Mouse (Mus musculus): ENCODE measurements at regions not wholly inside any gene's neighbourhood (a gene's known extent, or its start where the extent isn't known, plus 50 kb on each side); places are given as distances from the start of the nearest gene placed in this dataset.

DNA sequence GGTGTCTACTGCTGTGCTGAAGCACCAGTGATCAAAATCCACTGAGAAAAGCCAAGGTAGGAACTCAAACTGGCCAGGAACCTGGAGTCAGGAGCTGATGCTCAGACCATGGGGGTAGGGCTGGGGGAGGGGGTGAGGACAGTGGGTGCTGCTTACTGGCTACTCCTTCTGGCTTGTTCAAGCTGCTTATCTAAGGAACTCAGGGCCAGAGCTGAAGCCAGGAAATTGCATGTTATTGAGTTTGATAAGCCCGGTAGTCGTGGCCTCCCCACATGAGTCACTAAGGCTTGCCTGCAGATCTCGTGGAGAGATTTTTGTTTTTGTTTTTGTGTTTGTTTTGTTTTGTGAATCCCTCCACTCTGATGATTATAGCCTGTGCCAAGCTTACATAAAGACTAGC, 65.9 kb downstream of the Tmem215 start:
- H3K4me2 ChIP-seq (replicated peaks): no peak overlapping the region
- no peak overlapping the region for H3K27ac ChIP-seq (replicated peaks)
- no peaks in the 10 kb centered on the region for H3K9me3 ChIP-seq (replicated peaks)
- no peak overlapping the region for H3K9ac ChIP-seq
- ATAC-seq (ENCODE audit: insufficient number of reproducible peaks, low FRiP score, low TSS enrichment, low read depth): no peak
- WGBS: 66% methylated on average over 3 of the region's 3 CpGs
- H3K36me3 ChIP-seq: no peaks in the 10 kb centered on the region
- no peak overlapping the region for H3K4me3 ChIP-seq (replicated peaks)
- no peaks in the 10 kb centered on the region for H3K27me3 ChIP-seq
- no peaks in the 10 kb centered on the region for H3K4me1 ChIP-seq

DNA sequence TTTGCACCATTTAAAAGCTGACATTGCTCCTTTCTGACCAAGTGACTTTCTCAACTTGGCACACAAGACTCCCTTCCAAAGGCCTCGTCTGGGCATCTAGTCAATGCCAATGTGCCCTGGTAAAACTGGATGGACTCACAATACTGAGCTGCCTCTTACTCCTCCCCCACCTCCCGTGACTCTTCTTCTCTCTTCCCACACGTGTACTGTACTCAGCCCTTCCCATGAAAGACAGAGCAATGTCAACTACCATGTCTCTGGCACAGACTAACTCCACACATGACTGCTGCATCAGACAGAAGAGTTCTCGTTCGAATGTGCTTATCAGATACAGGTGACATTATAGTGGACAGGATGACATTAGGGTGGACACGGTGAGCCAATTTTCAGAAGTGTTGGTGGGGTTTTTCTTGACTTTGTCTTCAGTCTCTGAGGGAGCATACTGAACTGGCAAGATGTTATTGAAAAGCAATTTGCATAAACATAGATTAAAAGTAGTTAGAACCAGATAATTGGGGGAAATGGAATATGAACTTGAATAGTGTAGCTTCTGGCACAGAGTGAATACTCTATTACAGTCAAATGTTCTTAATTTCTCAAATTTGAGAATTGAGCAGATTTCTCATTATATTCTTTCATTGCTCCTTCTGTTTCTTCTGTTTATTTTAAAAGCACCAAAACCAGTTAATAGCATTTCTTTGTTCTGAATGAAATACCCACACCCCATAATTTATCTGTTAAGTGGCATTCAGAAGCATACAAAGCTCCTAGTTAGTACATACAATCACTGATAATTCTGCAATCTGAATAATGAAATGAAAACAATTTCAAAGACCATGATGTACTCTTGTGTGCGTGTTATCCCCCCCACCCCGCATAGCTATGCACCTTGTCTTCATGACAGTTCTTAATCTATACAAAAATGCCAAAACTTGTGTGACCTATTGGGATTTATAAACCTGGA, 71.4 kb downstream of the Tmem215 start:
- no peaks in the 10 kb centered on the region for H3K36me3 ChIP-seq
- ATAC-seq (ENCODE audit: insufficient number of reproducible peaks, low FRiP score, low TSS enrichment, low read depth): no peak
- H3K4me2 ChIP-seq (replicated peaks): no peak overlapping the region
- H3K27ac ChIP-seq (replicated peaks): no peak overlapping the region
- 77% methylated on average over 8 of the region's 8 CpGs for WGBS
- H3K9ac ChIP-seq: no peak overlapping the region
- no peaks in the 10 kb centered on the region for H3K9me3 ChIP-seq (replicated peaks)
- H3K4me3 ChIP-seq (replicated peaks): no peak overlapping the region
- H3K4me1 ChIP-seq: no peaks in the 10 kb centered on the region
- H3K27me3 ChIP-seq: no peaks in the 10 kb centered on the region

DNA sequence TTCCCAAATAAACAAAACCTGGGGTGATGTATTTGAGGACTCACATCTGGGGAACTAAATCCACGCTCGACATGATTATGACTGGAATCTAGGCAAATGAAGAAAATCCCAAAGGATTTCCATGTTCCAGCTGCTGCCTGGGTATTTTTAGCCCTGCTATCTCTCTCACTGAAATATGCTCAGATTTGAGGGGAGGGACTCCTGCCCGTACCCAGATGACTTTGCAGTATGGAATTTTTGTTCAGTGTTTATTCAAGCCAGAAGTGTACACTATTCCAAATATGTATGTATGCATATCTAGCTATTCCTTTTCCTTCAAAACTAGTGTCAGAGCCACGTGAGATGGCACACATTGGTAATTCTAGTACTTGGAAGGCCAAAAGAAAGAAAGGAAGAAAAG, 72.1 kb downstream of the Tmem215 start:
- WGBS: 33% methylated on average over 4 of the region's 4 CpGs
- no peak for ATAC-seq (ENCODE audit: insufficient number of reproducible peaks, low FRiP score, low TSS enrichment, low read depth)
- no peak overlapping the region for H3K9ac ChIP-seq
- no peaks in the 10 kb centered on the region for H3K36me3 ChIP-seq
- H3K27ac ChIP-seq (replicated peaks): no peak overlapping the region
- H3K4me3 ChIP-seq (replicated peaks): no peak overlapping the region
- no peaks in the 10 kb centered on the region for H3K4me1 ChIP-seq
- no peaks in the 10 kb centered on the region for H3K27me3 ChIP-seq
- no peaks in the 10 kb centered on the region for H3K9me3 ChIP-seq (replicated peaks)
- no peak overlapping the region for H3K4me2 ChIP-seq (replicated peaks)

DNA sequence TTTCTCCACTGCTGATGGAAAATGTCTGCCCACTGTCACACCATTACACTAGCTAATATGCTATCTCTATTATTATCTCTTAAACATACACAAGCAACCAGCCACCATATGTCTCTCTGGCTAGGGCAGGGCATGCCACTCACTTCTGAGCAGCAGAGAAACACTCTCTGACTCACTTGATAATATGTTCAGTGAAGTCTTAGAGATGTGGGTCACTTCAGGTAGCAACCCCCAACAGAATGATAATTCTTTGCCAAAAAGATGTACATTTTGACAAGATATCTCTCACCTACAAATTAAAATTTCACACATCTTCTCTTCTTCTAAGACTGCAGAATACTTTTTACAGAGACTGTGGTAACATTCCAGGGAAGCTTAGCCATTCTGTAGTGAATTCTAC, 72.8 kb downstream of the Tmem215 start:
- Histone ChIP-seq H3K27me3 (no peaks in the 10 kb centered on the region), H3K4me1 (no peaks in the 10 kb centered on the region), H3K9me3 (replicated peaks) (no peaks in the 10 kb centered on the region), H3K4me3 (replicated peaks) (no peak overlapping the region), H3K27ac (replicated peaks) (no peak overlapping the region), H3K4me2 (replicated peaks) (no peak overlapping the region), H3K36me3 (no peaks in the 10 kb centered on the region), H3K9ac (no peak overlapping the region)
- no peak for ATAC-seq (ENCODE audit: insufficient number of reproducible peaks, low FRiP score, low TSS enrichment, low read depth)

DNA sequence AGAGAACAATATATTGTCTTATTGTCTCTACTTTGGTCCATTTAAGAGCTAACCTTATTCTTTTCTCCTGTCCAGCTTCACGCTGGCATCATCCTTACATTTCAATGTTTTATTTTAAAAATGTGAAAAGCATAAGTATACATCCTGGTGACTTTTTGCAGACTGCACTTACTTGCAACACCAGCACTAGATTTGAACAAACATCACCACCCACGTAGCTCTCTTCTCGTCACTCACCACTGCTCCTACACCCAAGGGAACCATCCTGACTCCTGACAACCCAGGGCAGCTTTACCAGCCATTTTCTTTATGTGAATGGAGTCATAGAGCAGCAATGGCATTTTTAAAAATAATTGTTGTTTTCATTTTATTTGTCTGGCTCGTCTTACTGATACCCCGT, 73.7 kb downstream of the Tmem215 start:
- Histone ChIP-seq H3K9ac (no peak overlapping the region), H3K9me3 (replicated peaks) (no peaks in the 10 kb centered on the region), H3K4me1 (no peaks in the 10 kb centered on the region), H3K36me3 (no peaks in the 10 kb centered on the region), H3K4me3 (replicated peaks) (no peak overlapping the region), H3K27ac (replicated peaks) (no peak overlapping the region), H3K4me2 (replicated peaks) (no peak overlapping the region), H3K27me3 (no peaks in the 10 kb centered on the region)
- WGBS: 77% methylated on average over 5 of the region's 5 CpGs
- ATAC-seq (ENCODE audit: insufficient number of reproducible peaks, low FRiP score, low TSS enrichment, low read depth): no peak

DNA sequence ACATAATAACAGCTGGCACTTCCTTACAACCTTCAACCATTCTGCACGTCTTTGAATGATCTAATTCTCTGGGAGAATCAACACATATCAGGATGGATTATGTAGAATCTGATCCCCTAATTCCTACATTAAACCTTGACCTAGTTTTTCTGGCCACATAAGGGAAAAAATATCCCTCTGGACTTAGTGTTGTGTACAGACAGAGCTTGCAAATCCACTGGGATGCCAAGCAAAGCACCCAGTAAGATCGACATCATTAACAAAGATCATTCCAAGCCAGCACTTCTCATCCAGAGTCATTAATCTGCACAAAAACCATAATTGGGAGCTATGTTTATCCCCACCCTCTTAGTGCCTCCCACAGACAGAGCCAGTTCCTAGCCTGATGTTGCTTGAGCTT, 87.8 kb downstream of the Tmem215 start:
- Histone ChIP-seq H3K4me3 (replicated peaks) (no peak overlapping the region), H3K4me1 (no peaks in the 10 kb centered on the region), H3K9ac (no peak overlapping the region), H3K9me3 (replicated peaks) (no peaks in the 10 kb centered on the region), H3K36me3 (no peaks in the 10 kb centered on the region), H3K27ac (replicated peaks) (no peak overlapping the region), H3K27me3 (no peaks in the 10 kb centered on the region), H3K4me2 (replicated peaks) (no peak overlapping the region)
- ATAC-seq (ENCODE audit: insufficient number of reproducible peaks, low FRiP score, low TSS enrichment, low read depth): no peak
- WGBS: 58% methylated on average over 2 of the region's 2 CpGs

DNA sequence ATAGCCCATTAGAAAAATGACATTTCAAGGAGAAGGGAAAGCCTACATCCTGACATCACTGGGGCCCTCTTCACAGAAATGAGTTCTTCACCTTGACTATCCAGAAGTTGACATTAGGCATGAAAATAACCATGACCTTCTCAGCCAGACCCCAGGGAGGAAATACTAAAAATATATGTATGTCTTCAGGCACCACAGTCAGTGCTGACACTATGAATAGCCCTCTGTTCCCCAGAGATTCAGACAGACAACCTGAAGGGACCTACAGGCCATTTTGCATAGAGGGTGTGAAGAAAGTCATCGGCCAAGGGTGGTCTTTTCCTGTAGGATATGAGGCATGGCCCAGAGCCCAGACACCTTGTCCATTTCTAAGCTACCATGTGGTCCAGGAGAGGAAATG, 101.3 kb downstream of the Tmem215 start:
- 65% methylated on average over 1 of the region's 1 CpGs for WGBS
- H3K4me3 ChIP-seq (replicated peaks): no peak overlapping the region
- H3K36me3 ChIP-seq: no peaks in the 10 kb centered on the region
- no peaks in the 10 kb centered on the region for H3K4me1 ChIP-seq
- H3K27ac ChIP-seq (replicated peaks): no peak overlapping the region
- H3K4me2 ChIP-seq (replicated peaks): no peak overlapping the region
- no peak overlapping the region for H3K9ac ChIP-seq
- H3K27me3 ChIP-seq: no peaks in the 10 kb centered on the region
- H3K9me3 ChIP-seq (replicated peaks): no peaks in the 10 kb centered on the region
- no peak for ATAC-seq (ENCODE audit: insufficient number of reproducible peaks, low FRiP score, low TSS enrichment, low read depth)

DNA sequence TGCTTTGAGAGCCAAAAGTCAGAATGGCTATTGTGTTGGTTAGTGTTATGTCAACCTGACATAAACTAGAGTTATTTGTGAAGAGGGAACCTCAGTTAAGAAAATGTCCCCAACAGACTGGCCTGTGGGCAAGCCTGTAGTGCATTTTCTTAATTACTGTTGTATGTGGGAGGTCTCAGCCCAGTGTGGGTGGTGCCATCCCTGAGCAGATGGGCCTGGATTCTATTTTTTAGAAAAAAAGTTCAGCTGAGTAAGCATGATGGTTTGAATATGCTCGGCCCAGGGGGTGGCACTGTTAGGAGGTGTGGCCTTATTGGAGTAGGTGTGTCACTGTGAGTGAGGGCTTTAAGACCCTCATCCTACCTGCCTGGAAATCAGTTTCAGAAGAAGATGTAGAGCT, 104.0 kb downstream of the Tmem215 start:
- WGBS: 59% methylated on average over 1 of the region's 1 CpGs
- no peaks in the 10 kb centered on the region for H3K36me3 ChIP-seq
- H3K4me2 ChIP-seq (replicated peaks): no peak overlapping the region
- no peak overlapping the region for H3K4me3 ChIP-seq (replicated peaks)
- H3K9me3 ChIP-seq (replicated peaks): no peaks in the 10 kb centered on the region
- no peak overlapping the region for H3K27ac ChIP-seq (replicated peaks)
- ATAC-seq (ENCODE audit: insufficient number of reproducible peaks, low FRiP score, low TSS enrichment, low read depth): no peak
- no peak overlapping the region for H3K9ac ChIP-seq
- H3K27me3 ChIP-seq: no peaks in the 10 kb centered on the region
- H3K4me1 ChIP-seq: no peaks in the 10 kb centered on the region

DNA sequence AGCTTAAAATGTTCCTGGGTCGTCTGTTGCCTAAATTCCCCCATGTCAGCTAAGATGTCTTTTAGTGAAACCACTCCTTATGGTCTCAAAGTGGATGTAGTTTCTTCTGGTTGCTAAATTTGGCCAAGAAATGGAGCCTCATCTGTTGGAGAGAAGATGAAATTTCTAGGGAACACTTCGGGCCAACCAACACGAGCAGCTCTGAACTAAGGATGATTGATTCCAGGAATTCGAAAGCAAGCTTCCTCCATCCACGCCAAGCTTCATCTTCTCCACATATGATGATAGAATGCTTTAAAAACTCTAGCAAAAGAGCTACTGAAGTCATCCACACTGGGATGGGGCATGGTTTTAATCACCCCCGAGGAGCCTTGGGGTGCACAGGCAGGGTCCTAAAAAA, 112.5 kb downstream of the Tmem215 start:
- Histone ChIP-seq H3K9ac (no peak overlapping the region), H3K36me3 (no peaks in the 10 kb centered on the region), H3K4me1 (peaks cover 8% of the 10 kb centered on the region; the same call in 1 of the 2 replicates), H3K9me3 (replicated peaks) (no peaks in the 10 kb centered on the region), H3K27me3 (no peaks in the 10 kb centered on the region), H3K4me2 (replicated peaks) (no peak overlapping the region), H3K27ac (replicated peaks) (peak overlapping the region; percentile 83), H3K4me3 (replicated peaks) (no peak overlapping the region)
- 50% methylated on average over 6 of the region's 6 CpGs for WGBS
- ATAC-seq (ENCODE audit: insufficient number of reproducible peaks, low FRiP score, low TSS enrichment, low read depth): 0 out of 2 replicates have a peak, but pooled peaks have one; percentile 21

DNA sequence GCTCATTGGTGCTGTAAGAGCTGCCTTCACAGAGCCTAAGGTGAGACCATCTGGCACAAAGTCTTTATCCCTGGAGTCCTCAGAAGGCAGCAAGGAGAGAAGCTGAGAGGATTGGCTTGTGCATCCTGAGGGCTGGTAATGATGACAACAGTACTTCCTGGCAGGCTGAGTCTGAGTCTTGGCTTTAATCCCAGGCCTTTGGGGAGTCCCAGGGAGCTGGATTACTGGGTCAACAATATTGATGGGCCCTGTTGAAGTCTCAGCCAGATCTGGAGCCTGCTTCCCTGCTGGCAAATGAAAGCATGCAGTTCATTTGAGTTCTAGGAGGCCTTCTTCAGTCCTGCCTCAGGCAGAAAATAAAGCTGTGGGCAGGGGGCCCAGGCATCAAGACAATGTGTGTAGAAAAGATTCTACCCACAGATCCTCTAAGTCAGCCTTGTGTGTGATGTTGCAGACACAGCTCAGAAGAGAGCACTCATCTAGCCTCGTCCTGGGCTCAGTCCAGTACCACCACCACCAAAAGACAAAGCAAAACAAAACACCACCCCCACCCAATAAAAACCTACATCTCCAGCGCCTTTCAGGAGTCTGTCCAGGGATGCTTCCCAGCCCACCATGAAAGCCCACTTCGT, 113.1 kb downstream of the Tmem215 start:
- peaks cover 8% of the 10 kb centered on the region; the same call in 1 of the 2 replicates for H3K4me1 ChIP-seq
- H3K9me3 ChIP-seq (replicated peaks): no peaks in the 10 kb centered on the region
- peak overlapping the region; percentile 83 for H3K27ac ChIP-seq (replicated peaks)
- H3K36me3 ChIP-seq: no peaks in the 10 kb centered on the region
- ATAC-seq (ENCODE audit: insufficient number of reproducible peaks, low FRiP score, low TSS enrichment, low read depth): peak; percentile 79
- H3K4me2 ChIP-seq (replicated peaks): no peak overlapping the region
- WGBS: 55% methylated on average over 3 of the region's 3 CpGs
- H3K9ac ChIP-seq: no peak overlapping the region
- H3K4me3 ChIP-seq (replicated peaks): no peak overlapping the region
- no peaks in the 10 kb centered on the region for H3K27me3 ChIP-seq

DNA sequence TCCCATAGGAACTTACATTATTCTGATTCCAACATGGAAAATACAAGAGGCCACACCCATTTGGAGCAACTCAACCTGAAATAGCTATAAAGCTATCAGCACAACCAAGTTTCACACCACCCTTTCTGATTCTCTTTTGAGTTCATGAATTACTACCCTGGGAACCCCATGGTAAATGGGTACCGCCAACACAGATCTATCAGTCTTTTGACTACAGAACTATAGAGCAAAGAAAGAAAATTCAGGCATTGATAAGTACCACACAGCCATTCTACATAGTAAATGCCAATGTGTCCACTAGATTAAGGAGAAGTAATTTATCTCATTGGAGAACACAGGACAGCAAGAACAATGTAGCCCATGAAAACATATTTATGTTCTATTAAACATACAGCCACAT, 114.1 kb downstream of the Tmem215 start:
- Histone ChIP-seq H3K27me3 (no peaks in the 10 kb centered on the region), H3K4me2 (replicated peaks) (no peak overlapping the region), H3K9me3 (replicated peaks) (no peaks in the 10 kb centered on the region), H3K4me3 (replicated peaks) (no peak overlapping the region), H3K4me1 (peaks cover 8% of the 10 kb centered on the region; the same call in 1 of the 2 replicates), H3K27ac (replicated peaks) (no peak overlapping the region), H3K36me3 (no peaks in the 10 kb centered on the region), H3K9ac (no peak overlapping the region)
- WGBS: 98% methylated on average over 1 of the region's 1 CpGs
- no peak for ATAC-seq (ENCODE audit: insufficient number of reproducible peaks, low FRiP score, low TSS enrichment, low read depth)

Data from embryonic facial prominence, embryonic 15.5 days (tissue).